Mouse (Mus musculus) embryonic facial prominence, embryonic 10.5 days (tissue): ENCODE data around the gene Gramd2. TPM values are rescaled to one million over a fixed set of nuclear protein-coding genes. Genes with fewer than 3 reads are reported as not detected.

ENCODE experiments used
- DNase-seq: peaks from one replicate; pipeline ENCODE4 v3.0.0-alpha.2; 2017; ENCODE audit warnings: low spot score
- H3K27ac ChIP-seq: fragments of 300-500 bp; sonication (generic); replicated peaks from 2 replicates; pipeline ENCODE4 v1.5.1; 2016; ENCODE audit warnings: mild to moderate bottlenecking
- H3K27me3 ChIP-seq: fragments of 300-500 bp; sonication (generic); replicated peaks from 2 replicates; pipeline ENCODE4 v1.6.1; 2016; ENCODE audit warnings: low read depth, mild to moderate bottlenecking; ENCODE audit not compliant: poor library complexity, severe bottlenecking
- H3K36me3 ChIP-seq: fragments of 300-500 bp; sonication (generic); replicated peaks from 2 replicates; pipeline ENCODE4 v1.6.1; 2016; ENCODE audit warnings: mild to moderate bottlenecking, moderate library complexity
- H3K4me1 ChIP-seq: fragments of 300-500 bp; sonication (generic); 2 replicates; pipeline ENCODE4 v1.6.1; 2016
- H3K4me3 ChIP-seq: fragments of 300-500 bp; sonication (generic); 2 replicates; pipeline ENCODE4 v1.5.1; 2016; ENCODE audit warnings: mild to moderate bottlenecking, moderate library complexity
- H3K9me3 ChIP-seq: fragments of 300-500 bp; sonication (generic); 2 replicates; pipeline ENCODE4 v1.6.1; 2016; ENCODE audit warnings: mild to moderate bottlenecking
- WGBS: fragments of 180-500 bp; shearing (Covaris S2); methylation state at CpG from one replicate; pipeline ENCODE4 v1.1.7; 2016; 5-methylcytosine and 5-hydroxymethylcytosine counted together
- polyA plus RNA-seq: library from polyadenylated mRNA; unstranded; fragments of >200 nt; fragmentation: Nextera tagmentation; extraction: Ambion mirVana; gene quantifications from 2 replicates; pipeline ENCODE4 v1.2.1, GENCODE M21; 2016

Gene Gramd2
- polyA plus RNA-seq, result 0.24 and 0.64 TPM in 2 replicates

- Histone ChIP-seq H3K27ac (peak within 1 kb of the TSS; percentile 66), H3K9me3 (no peaks in the 10 kb centered on the region), H3K4me3 (peak within 1 kb of the TSS; percentile 64), H3K4me1 (peaks cover 17% of the 10 kb centered on the region), H3K27me3 (peaks cover 29% of the 10 kb centered on the region), H3K36me3 (peaks cover 50% of the 10 kb centered on the region)
- 1% methylated on average over 47 of the region's 47 CpGs for WGBS
- DNase-seq, result peak; percentile 94
Measured at GRCm38 (mm10) chr9:59679678-59680533, at the start of gene Gramd2. Gene Gramd2 (plus strand): TSS chr9:59680144.

- Histone ChIP-seq H3K4me3 (no peak overlapping the region), H3K36me3 (peaks cover 97% of the 10 kb centered on the region), H3K27ac (no peak overlapping the region), H3K4me1 (no peaks in the 10 kb centered on the region), H3K27me3 (no peaks in the 10 kb centered on the region), H3K9me3 (no peaks in the 10 kb centered on the region)
- WGBS, result 82% methylated on average over 1 of the region's 1 CpGs
- DNase-seq, result no peak
Measured at GRCm38 (mm10) chr9:59638372-59638771, 41.6 kb upstream of the Gramd2 start.

- Histone ChIP-seq H3K9me3 (no peaks in the 10 kb centered on the region), H3K36me3 (peaks cover 96% of the 10 kb centered on the region), H3K4me3 (no peak overlapping the region), H3K27ac (no peak overlapping the region), H3K27me3 (no peaks in the 10 kb centered on the region), H3K4me1 (no peaks in the 10 kb centered on the region)
- no peak for DNase-seq
- 94% methylated on average over 4 of the region's 4 CpGs for WGBS
Measured at GRCm38 (mm10) chr9:59639936-59640335, 40.0 kb upstream of the Gramd2 start.

- H3K4me1 ChIP-seq, result no peaks in the 10 kb centered on the region
- H3K27me3 ChIP-seq, result no peaks in the 10 kb centered on the region
- DNase-seq, result no peak
- no peak overlapping the region for H3K27ac ChIP-seq
- H3K36me3 ChIP-seq, result peaks cover 93% of the 10 kb centered on the region
- 85% methylated on average over 2 of the region's 2 CpGs for WGBS
- no peaks in the 10 kb centered on the region for H3K9me3 ChIP-seq
- H3K4me3 ChIP-seq, result no peak overlapping the region
Measured at GRCm38 (mm10) chr9:59641320-59641719, 38.6 kb upstream of the Gramd2 start.

- H3K36me3 ChIP-seq, result peaks cover 62% of the 10 kb centered on the region
- H3K9me3 ChIP-seq, result no peaks in the 10 kb centered on the region
- H3K27me3 ChIP-seq, result no peaks in the 10 kb centered on the region
- no peak overlapping the region for H3K27ac ChIP-seq
- H3K4me3 ChIP-seq, result no peak overlapping the region
- 95% methylated on average over 4 of the region's 4 CpGs for WGBS
- peaks cover under 1% of the 10 kb centered on the region; the same call in 1 of the 2 replicates for H3K4me1 ChIP-seq
- no peak for DNase-seq
Measured at GRCm38 (mm10) chr9:59649911-59650310, 30.0 kb upstream of the Gramd2 start.

- DNase-seq, result no peak
Measured at GRCm38 (mm10) chr9:59653371-59653770, 26.6 kb upstream of the Gramd2 start.

GRCm38 (mm10) chr9:59654450-59654983, 25.4 kb upstream of the Gramd2 start:
- no peaks in the 10 kb centered on the region for H3K9me3 ChIP-seq
- WGBS, result 88% methylated on average over 2 of the region's 2 CpGs
- peaks cover 32% of the 10 kb centered on the region for H3K36me3 ChIP-seq
- H3K4me1 ChIP-seq, result peaks cover 24% of the 10 kb centered on the region
- no peak overlapping the region for H3K4me3 ChIP-seq
- no peak for DNase-seq
- H3K27ac ChIP-seq, result no peak overlapping the region
- no peaks in the 10 kb centered on the region for H3K27me3 ChIP-seq

More at GRCm38 (mm10) chr9:59653371-59653770, 26.6 kb upstream of the Gramd2 start:
- H3K27me3 ChIP-seq, result no peaks in the 10 kb centered on the region
- H3K4me1 ChIP-seq, result peaks cover 13% of the 10 kb centered on the region
- H3K4me3 ChIP-seq, result no peak overlapping the region
- no peaks in the 10 kb centered on the region for H3K9me3 ChIP-seq
- no peak overlapping the region for H3K27ac ChIP-seq
- 41% methylated on average over 3 of the region's 3 CpGs for WGBS
- peaks cover 37% of the 10 kb centered on the region for H3K36me3 ChIP-seq

GRCm38 (mm10) chr9:59655958-59656634, 23.8 kb upstream of the Gramd2 start, which contains the start of gene Pkm:
Gene Pkm (plus strand): TSS chr9:59656368.
- Histone ChIP-seq H3K36me3 (peaks cover 32% of the 10 kb centered on the region), H3K9me3 (no peaks in the 10 kb centered on the region), H3K4me1 (peaks cover 40% of the 10 kb centered on the region), H3K4me3 (peak within 1 kb of the TSS; percentile 86), H3K27me3 (no peaks in the 10 kb centered on the region), H3K27ac (peak within 1 kb of the TSS; percentile 99)
- peak; percentile 98 for DNase-seq
- under 1% methylated on average over 46 of the region's 46 CpGs for WGBS

GRCm38 (mm10) chr9:59656635-59657617, 23.0 kb upstream of the Gramd2 start:
- no peaks in the 10 kb centered on the region for H3K9me3 ChIP-seq
- WGBS, result under 1% methylated on average over 65 of the region's 65 CpGs
- peaks cover 48% of the 10 kb centered on the region for H3K4me1 ChIP-seq

GRCm38 (mm10) chr9:59658146-59658545, 21.8 kb upstream of the Gramd2 start:
- WGBS, result 5% methylated on average over 4 of the region's 4 CpGs
- peak; percentile 38 for DNase-seq
- Histone ChIP-seq H3K36me3 (peaks cover 42% of the 10 kb centered on the region), H3K4me3 (peak overlapping the region; percentile 86), H3K4me1 (peaks cover 60% of the 10 kb centered on the region), H3K27me3 (no peaks in the 10 kb centered on the region), H3K9me3 (no peaks in the 10 kb centered on the region), H3K27ac (peak overlapping the region; percentile 99)

More at GRCm38 (mm10) chr9:59656635-59657617, 23.0 kb upstream of the Gramd2 start:
- DNase-seq, result peak; percentile 97
- peak overlapping the region; percentile 86 for H3K4me3 ChIP-seq
- no peaks in the 10 kb centered on the region for H3K27me3 ChIP-seq
- H3K36me3 ChIP-seq, result peaks cover 32% of the 10 kb centered on the region
- peak overlapping the region; percentile 99 for H3K27ac ChIP-seq

GRCm38 (mm10) chr9:59659036-59660026, 20.6 kb upstream of the Gramd2 start:
- H3K36me3 ChIP-seq, result peaks cover 54% of the 10 kb centered on the region

More at GRCm38 (mm10) chr9:59659036-59660026, 20.6 kb upstream of the Gramd2 start:
- Histone ChIP-seq H3K27ac (peak overlapping the region; percentile 99), H3K4me3 (peak overlapping the region; percentile 86), H3K4me1 (peaks cover 63% of the 10 kb centered on the region), H3K27me3 (no peaks in the 10 kb centered on the region), H3K9me3 (no peaks in the 10 kb centered on the region)
- peak; percentile 91 for DNase-seq
- WGBS, result 27% methylated on average over 14 of the region's 14 CpGs
